Mouse (Mus musculus) heart, postnatal 0 days (tissue): ENCODE results near the gene Cntn5. TPM values are rescaled to one million over a fixed set of nuclear protein-coding genes. Genes with fewer than 3 reads are reported as not detected.
"Not testable (repeated sequence)": the region's sequence is repeated elsewhere in the genome, so short reads cannot be mapped to it uniquely, and the experiment has no call there.

ENCODE experiments used
- ATAC-seq: fragments of 200-750 bp; cut with Nextera tagmentation; 2 replicates; pipeline ENCODE4 v1.8.0; 2017; ENCODE audit warnings: low read depth, moderate number of reproducible peaks, moderate library complexity; ENCODE audit not compliant: insufficient read depth
- DNase-seq: peaks from one replicate; pipeline ENCODE4 v3.0.0-alpha.2; 2016; ENCODE audit warnings: low spot score
- H3K27ac ChIP-seq: fragments of 300-500 bp; sonication (generic); 2 replicates; pipeline ENCODE4 v1.5.1; 2014; ENCODE audit warnings: low read depth, mild to moderate bottlenecking
- H3K27me3 ChIP-seq: fragments of 300-500 bp; sonication (generic); 2 replicates; pipeline ENCODE4 v1.6.1; 2014; ENCODE audit warnings: low read length, mixed read lengths; ENCODE audit not compliant: control insufficient read depth, insufficient read depth
- H3K36me3 ChIP-seq: fragments of 300-500 bp; sonication (generic); replicated peaks from 2 replicates; pipeline ENCODE4 v1.6.1; 2014; ENCODE audit warnings: low read length, mixed read lengths; ENCODE audit not compliant: control insufficient read depth, insufficient read depth
- H3K4me1 ChIP-seq: fragments of 300-500 bp; sonication (generic); 2 replicates; pipeline ENCODE4 v1.6.1; 2014; ENCODE audit warnings: antibody characterized with exemption; ENCODE audit not compliant: control insufficient read depth, insufficient read depth
- H3K4me2 ChIP-seq: fragments of 300-500 bp; sonication (generic); 2 replicates; pipeline ENCODE4 v1.6.1; 2014; ENCODE audit warnings: low read depth, mild to moderate bottlenecking, low read length, moderate library complexity
- H3K4me3 ChIP-seq: fragments of 300-500 bp; sonication (generic); 2 replicates; pipeline ENCODE4 v1.5.1; 2014; ENCODE audit warnings: low read depth, low read length
- H3K9ac ChIP-seq: fragments of 300-500 bp; sonication (generic); replicated peaks from 2 replicates; pipeline ENCODE4 v1.6.1; 2014; ENCODE audit warnings: low read depth, low read length, mixed read lengths
- H3K9me3 ChIP-seq: fragments of 300-500 bp; sonication (generic); replicated peaks from 2 replicates; pipeline ENCODE4 v1.6.1; 2016; ENCODE audit warnings: low read length; ENCODE audit not compliant: control insufficient read depth
- CTCF ChIP-seq: IDR thresholded peaks from 2 replicates; pipeline ENCODE4 v1.5.1; 2016; ENCODE audit warnings: antibody characterized with exemption, control low read depth, low read depth
- EP300 ChIP-seq: IDR thresholded peaks from 2 replicates; pipeline ENCODE4 v1.6.1; 2016; ENCODE audit warnings: antibody characterized with exemption, low read depth
- WGBS: fragments of 180-500 bp; shearing (Covaris S2); extraction: QIAGEN DNeasy Blood & Tissue Kit; methylation state at CpG from one replicate; pipeline ENCODE4 v1.1.7; 2014; 5-methylcytosine and 5-hydroxymethylcytosine counted together
- polyA plus RNA-seq: library from polyadenylated mRNA; unstranded; fragments of >200 nt; fragmentation: Nextera tagmentation; extraction: Ambion mirVana; gene quantifications from 2 replicates; pipeline ENCODE4 v1.2.1, GENCODE M21; 2015
- total RNA-seq: library from RNA; depleted of rRNA; stranded (reverse); fragments of >200 nt; gene quantifications from 2 replicates; pipeline ENCODE4 v1.2.3, GENCODE M21; 2014; ENCODE audit warnings: low replicate concordance

Cntn5 gene
- total and polyA plus RNA-seq, 2 experiments from 2014 or later, result 0.07 to 0.19 TPM

- Histone ChIP-seq H3K27me3 (no peaks in the 10 kb centered on the region), H3K27ac (no peak overlapping the region), H3K9ac (no peak overlapping the region), H3K4me1 (no peaks in the 10 kb centered on the region), H3K9me3 (no peaks in the 10 kb centered on the region), H3K4me3 (no peak overlapping the region), H3K4me2 (no peak overlapping the region), H3K36me3 (no peaks in the 10 kb centered on the region)
- DNase-seq (peak; percentile 39), ATAC-seq (no peak; the same call in 1 of the 2 replicates)
- no peak for TF ChIP-seq CTCF
- TF ChIP-seq EP300, result no peak
Measured at GRCm38 (mm10) chr9:10569830-10570229, 334.7 kb downstream of the Cntn5 start.

- H3K27ac ChIP-seq, H3K9ac ChIP-seq: not testable (repeated sequence)
Measured at GRCm38 (mm10) chr9:10540877-10541276, 363.7 kb downstream of the Cntn5 start.

GRCm38 (mm10) chr9:10532248-10532647 is 372.3 kb downstream of the Cntn5 start:
- whole genome bisulfite sequencing, result 50% methylated on average over 5 of the region's 5 CpGs
- Histone ChIP-seq H3K9me3 (no peaks in the 10 kb centered on the region), H3K4me2 (no peak overlapping the region), H3K36me3 (no peaks in the 10 kb centered on the region), H3K4me1 (no peaks in the 10 kb centered on the region), H3K9ac (no peak overlapping the region), H3K4me3 (no peak overlapping the region), H3K27me3 (no peaks in the 10 kb centered on the region), H3K27ac (no peak overlapping the region)
- ATAC-seq (no peak), DNase-seq (no peak)
- no peak for TF ChIP-seq EP300
- TF ChIP-seq CTCF, result no peak

More at GRCm38 (mm10) chr9:10540877-10541276, 363.7 kb downstream of the Cntn5 start:
- not testable (repeated sequence) for H3K27me3 ChIP-seq, ATAC-seq, H3K4me1 ChIP-seq, H3K36me3 ChIP-seq, H3K4me2 ChIP-seq, H3K4me3 ChIP-seq, H3K9me3 ChIP-seq, DNase-seq
- 51% methylated on average over 5 of the region's 5 CpGs for WGBS

- H3K27me3 ChIP-seq, result no peaks in the 10 kb centered on the region
- DNase-seq, result no peak
- H3K9ac ChIP-seq, result no peak overlapping the region
- WGBS, result 71% methylated on average over 2 of the region's 2 CpGs
- no peak for ATAC-seq
- no peaks in the 10 kb centered on the region for H3K36me3 ChIP-seq
- H3K4me2 ChIP-seq, result no peak overlapping the region
- no peak overlapping the region for H3K27ac ChIP-seq
- TF ChIP-seq EP300 (no peak), CTCF (no peak)
- H3K9me3 ChIP-seq, result no peaks in the 10 kb centered on the region
- H3K4me1 ChIP-seq, result no peaks in the 10 kb centered on the region
- no peak overlapping the region for H3K4me3 ChIP-seq
Measured at GRCm38 (mm10) chr9:10531087-10531486, 373.5 kb downstream of the Cntn5 start.

- Histone ChIP-seq H3K4me2 (no peak overlapping the region), H3K4me3 (no peak overlapping the region), H3K9me3 (no peaks in the 10 kb centered on the region), H3K27ac (no peak overlapping the region), H3K9ac (no peak overlapping the region), H3K27me3 (no peaks in the 10 kb centered on the region), H3K36me3 (no peaks in the 10 kb centered on the region), H3K4me1 (no peaks in the 10 kb centered on the region)
- TF ChIP-seq EP300, result no peak
- TF ChIP-seq CTCF, result no peak
- DNase-seq (no peak), ATAC-seq (no peak)
- WGBS, result 83% methylated on average over 4 of the region's 4 CpGs
Measured at GRCm38 (mm10) chr9:10529528-10529927, 375.0 kb downstream of the Cntn5 start.

- H3K9me3 ChIP-seq, result no peaks in the 10 kb centered on the region
- TF ChIP-seq EP300, result no peak
- TF ChIP-seq CTCF, result no peak
- H3K27ac ChIP-seq, result no peak overlapping the region
- H3K9ac ChIP-seq, result no peak overlapping the region
- H3K27me3 ChIP-seq, result no peaks in the 10 kb centered on the region
- 91% methylated on average over 1 of the region's 1 CpGs for WGBS
- H3K4me1 ChIP-seq, result no peaks in the 10 kb centered on the region
- no peak for DNase-seq
- H3K4me2 ChIP-seq, result no peak overlapping the region
- no peaks in the 10 kb centered on the region for H3K36me3 ChIP-seq
- ATAC-seq, result no peak
- H3K4me3 ChIP-seq, result no peak overlapping the region
Measured at GRCm38 (mm10) chr9:10529113-10529512, 375.5 kb downstream of the Cntn5 start.
